Mouse (Mus musculus) stomach, postnatal 0 days (tissue): ENCODE measurements around the gene Cldn22. TPM values are rescaled to one million over a fixed set of nuclear protein-coding genes. Genes with fewer than 3 reads are reported as not detected.

Experiments
- ATAC-seq: fragments of 200-750 bp; cut with Nextera tagmentation; 2 replicates; pipeline ENCODE4 v1.8.0; 2017; ENCODE audit not compliant: low FRiP score, low TSS enrichment
- DNase-seq: peaks from one replicate; pipeline ENCODE4 v3.0.0-alpha.2; 2016; ENCODE audit warnings: low spot score
- H3K27ac ChIP-seq: fragments of 300-500 bp; sonication (generic); replicated peaks from 2 replicates; pipeline ENCODE4 v1.5.1; 2014; ENCODE audit warnings: mild to moderate bottlenecking, control low read depth
- H3K27me3 ChIP-seq: fragments of 300-500 bp; sonication (generic); 2 replicates; pipeline ENCODE4 v1.6.1; 2014; ENCODE audit warnings: low read length; ENCODE audit not compliant: control insufficient read depth, insufficient read depth
- H3K36me3 ChIP-seq: fragments of 300-500 bp; sonication (generic); 2 replicates; pipeline ENCODE4 v1.6.1; 2014; ENCODE audit warnings: low read length, mixed read lengths; ENCODE audit not compliant: control insufficient read depth, insufficient read depth
- H3K4me1 ChIP-seq: fragments of 300-500 bp; sonication (generic); replicated peaks from 2 replicates; pipeline ENCODE4 v1.6.1; 2014; ENCODE audit warnings: antibody characterized with exemption; ENCODE audit not compliant: control insufficient read depth, insufficient read depth
- H3K4me2 ChIP-seq: fragments of 300-500 bp; sonication (generic); replicated peaks from 2 replicates; pipeline ENCODE4 v1.6.1; 2014; ENCODE audit warnings: low read depth, mild to moderate bottlenecking, control low read depth, moderate library complexity
- H3K4me3 ChIP-seq: fragments of 300-500 bp; sonication (generic); 2 replicates; pipeline ENCODE4 v1.5.1; 2014; ENCODE audit warnings: low read depth, low read length, control low read depth
- H3K9ac ChIP-seq: fragments of 300-500 bp; sonication (generic); 2 replicates; pipeline ENCODE4 v1.6.1; 2014; ENCODE audit warnings: mild to moderate bottlenecking, low read length, control low read depth, mixed read lengths
- H3K9me3 ChIP-seq: fragments of 300-500 bp; sonication (generic); 2 replicates; pipeline ENCODE4 v1.6.1; 2016; ENCODE audit warnings: low read length; ENCODE audit not compliant: control insufficient read depth
- CTCF ChIP-seq: IDR thresholded peaks from 2 replicates; pipeline ENCODE4 v1.5.1; 2016; ENCODE audit warnings: antibody characterized with exemption, low read depth, mild to moderate bottlenecking, moderate library complexity
- EP300 ChIP-seq: optimal IDR thresholded peaks from 2 replicates; pipeline ENCODE3; 2016; ENCODE audit warnings: antibody characterized with exemption
- WGBS: fragments of 180-500 bp; shearing (Covaris S2); extraction: QIAGEN DNeasy Blood & Tissue Kit; methylation state at CpG from one replicate; pipeline ENCODE4 v1.1.7; 2014; 5-methylcytosine and 5-hydroxymethylcytosine counted together
- polyA plus RNA-seq: library from polyadenylated mRNA; unstranded; fragments of >200 nt; fragmentation: Nextera tagmentation; extraction: Ambion mirVana; gene quantifications from 2 replicates; pipeline ENCODE4 v1.2.1, GENCODE M21; 2015

Gene Cldn22
- polyA plus RNA-seq, 1 experiment from 2014 or later = not detected

- no peaks in the 10 kb centered on the region for H3K27me3 ChIP-seq
- no peak overlapping the region for H3K4me3 ChIP-seq
- 62% methylated on average over 7 of the region's 7 CpGs for WGBS
- no peaks in the 10 kb centered on the region for H3K9me3 ChIP-seq
- no peak overlapping the region for H3K4me2 ChIP-seq
- ATAC-seq (no peak), DNase-seq (no peak)
- TF ChIP-seq EP300 (no peak), CTCF (no peak)
- no peaks in the 10 kb centered on the region for H3K36me3 ChIP-seq
- H3K27ac ChIP-seq = no peak overlapping the region
- H3K9ac ChIP-seq = no peak overlapping the region
- no peaks in the 10 kb centered on the region for H3K4me1 ChIP-seq
Measured at GRCm38 (mm10) chr8:47784436-47784835, 39.8 kb upstream of the Cldn22 start.

GRCm38 (mm10) chr8:47786323-47786722 is 38.0 kb upstream of the Cldn22 start:
- Histone ChIP-seq H3K4me1 (no peaks in the 10 kb centered on the region), H3K4me3 (no peak overlapping the region), H3K9me3 (no peaks in the 10 kb centered on the region), H3K36me3 (no peaks in the 10 kb centered on the region), H3K27ac (no peak overlapping the region), H3K27me3 (no peaks in the 10 kb centered on the region), H3K4me2 (no peak overlapping the region), H3K9ac (no peak overlapping the region)
- TF ChIP-seq EP300 = no peak
- TF ChIP-seq CTCF = no peak
- DNase-seq (no peak), ATAC-seq (no peak)
- WGBS = 88% methylated on average over 15 of the region's 15 CpGs

GRCm38 (mm10) chr8:47787705-47788104 is 36.6 kb upstream of the Cldn22 start:
- H3K9ac ChIP-seq = no peak overlapping the region
- H3K9me3 ChIP-seq = no peaks in the 10 kb centered on the region
- H3K27me3 ChIP-seq = no peaks in the 10 kb centered on the region
- no peaks in the 10 kb centered on the region for H3K36me3 ChIP-seq
- TF ChIP-seq EP300 = no peak
- TF ChIP-seq CTCF = no peak
- H3K4me2 ChIP-seq = no peak overlapping the region
- 51% methylated on average over 10 of the region's 10 CpGs for WGBS
- H3K27ac ChIP-seq = no peak overlapping the region
- no peaks in the 10 kb centered on the region for H3K4me1 ChIP-seq
- no peak for DNase-seq
- peak; percentile 59 for ATAC-seq
- H3K4me3 ChIP-seq = no peak overlapping the region

GRCm38 (mm10) chr8:47791986-47792385 is 32.3 kb upstream of the Cldn22 start:
- H3K27ac ChIP-seq = no peak overlapping the region
- no peak overlapping the region for H3K4me3 ChIP-seq
- H3K27me3 ChIP-seq = no peaks in the 10 kb centered on the region
- no peaks in the 10 kb centered on the region for H3K9me3 ChIP-seq
- 58% methylated on average over 9 of the region's 9 CpGs for WGBS
- no peak for DNase-seq
- no peak for ATAC-seq
- no peaks in the 10 kb centered on the region for H3K4me1 ChIP-seq
- no peaks in the 10 kb centered on the region for H3K36me3 ChIP-seq
- no peak overlapping the region for H3K4me2 ChIP-seq
- TF ChIP-seq EP300 (no peak), CTCF (no peak)
- no peak overlapping the region for H3K9ac ChIP-seq

- ATAC-seq (0 out of 2 replicates have a peak, but pooled peaks have one; percentile 35), DNase-seq (no peak)
- Histone ChIP-seq H3K27me3 (no peaks in the 10 kb centered on the region), H3K4me1 (no peaks in the 10 kb centered on the region), H3K36me3 (no peaks in the 10 kb centered on the region), H3K4me2 (no peak overlapping the region), H3K9ac (no peak overlapping the region), H3K9me3 (no peaks in the 10 kb centered on the region), H3K27ac (no peak overlapping the region), H3K4me3 (no peak overlapping the region)
- WGBS = 45% methylated on average over 6 of the region's 6 CpGs
- no peak for TF ChIP-seq CTCF
- TF ChIP-seq EP300 = no peak
Measured at GRCm38 (mm10) chr8:47799438-47799837, 24.8 kb upstream of the Cldn22 start.

- Histone ChIP-seq H3K4me2 (no peak overlapping the region), H3K4me1 (no peaks in the 10 kb centered on the region), H3K36me3 (no peaks in the 10 kb centered on the region), H3K9me3 (no peaks in the 10 kb centered on the region), H3K9ac (no peak overlapping the region), H3K4me3 (no peak overlapping the region), H3K27me3 (no peaks in the 10 kb centered on the region), H3K27ac (no peak overlapping the region)
- ATAC-seq (no peak), DNase-seq (no peak)
- TF ChIP-seq CTCF (no peak), EP300 (no peak)
- WGBS = 81% methylated on average over 2 of the region's 2 CpGs
Measured at GRCm38 (mm10) chr8:47802349-47802748, 21.9 kb upstream of the Cldn22 start.
